Mouse (Mus musculus): ENCODE data around the gene Dkk2. TPM values are rescaled to one million over a fixed set of nuclear protein-coding genes. Genes with fewer than 3 reads are reported as not detected.

Gene Dkk2
- total and polyA plus RNA-seq, 3 experiments, result not detected

- H3K27ac ChIP-seq (ENCODE audit: control insufficient read depth, low read depth, low read length), result no peak overlapping the region
- H3K36me3 ChIP-seq (ENCODE audit: control insufficient read depth in 1 of 2, insufficient read depth in 2 of 2, low read length in 2 of 2), result no peaks in the 10 kb centered on the region
- H3K4me3 ChIP-seq (ENCODE audit: control insufficient read depth in 1 of 2, insufficient read depth in 1 of 2, low read depth in 2 of 2, low read length in 2 of 2), result no peak overlapping the region
- H3K27me3 ChIP-seq (ENCODE audit: control insufficient read depth in 1 of 2, insufficient read depth in 2 of 2, low read length in 2 of 2), result no peaks in the 10 kb centered on the region
- TF ChIP-seq GATA1 (IDR thresholded peaks at IDR 0.05; ENCODE audit: low read depth, low read length), result no peak
- no peak for TF ChIP-seq ZNF384 (IDR thresholded peaks at IDR 0.05; ENCODE audit: low read depth, low read length)
- TF ChIP-seq CHD1 (IDR thresholded peaks at IDR 0.05; ENCODE audit: low read depth, low read length), result no peak
- no peak for TF ChIP-seq SMC3 (IDR thresholded peaks at IDR 0.05; ENCODE audit: low read depth, low read length)
- no peak for TF ChIP-seq MAX (IDR thresholded peaks at IDR 0.05; ENCODE audit: low read length)
- TF ChIP-seq MEF2A (IDR thresholded peaks at IDR 0.05; ENCODE audit: extremely low read depth, insufficient replicate concordance, low read depth, low read length, poor library complexity, severe bottlenecking), result no peak
- TF ChIP-seq ZMIZ1 (IDR thresholded peaks at IDR 0.05; ENCODE audit: low read depth, low read length), result no peak
- TF ChIP-seq MYB (IDR thresholded peaks at IDR 0.05; ENCODE audit: low read depth, low read length), result no peak
- TF ChIP-seq SIN3A (IDR thresholded peaks at IDR 0.05; ENCODE audit: low read length), result no peak
- TF ChIP-seq JUND (IDR thresholded peaks at IDR 0.05; ENCODE audit: low read depth, low read length), result no peak
- no peaks in the 10 kb centered on the region for H3K9me3 ChIP-seq (replicated peaks; ENCODE audit: insufficient read depth, low read length)
- H3K9ac ChIP-seq (ENCODE audit: control insufficient read depth, low read depth, low read length, poor library complexity, severe bottlenecking), result no peak overlapping the region
- H3K79me2 ChIP-seq (ENCODE audit: control insufficient read depth, insufficient read depth, low read length, poor library complexity), result no peaks in the 10 kb centered on the region
- H3K4me1 ChIP-seq (ENCODE audit: control insufficient read depth in 1 of 2, insufficient read depth in 2 of 2, low read length in 2 of 2), result no peaks in the 10 kb centered on the region
- no peak for DNase-seq (ENCODE audit: low read depth, low spot score)
These were observed 15.7 kb downstream of the Dkk2 start for GRCm38 (mm10) chr3:132100746-132101145.

- Histone ChIP-seq H3K4me1 (ENCODE audit: control insufficient read depth in 1 of 2, insufficient read depth in 2 of 2, low read length in 2 of 2) (no peaks in the 10 kb centered on the region), H3K4me3 (ENCODE audit: control insufficient read depth in 1 of 2, insufficient read depth in 1 of 2, low read depth in 2 of 2, low read length in 2 of 2) (no peak overlapping the region), H3K79me2 (ENCODE audit: control insufficient read depth, insufficient read depth, low read length, poor library complexity) (no peaks in the 10 kb centered on the region), H3K9me3 (replicated peaks; ENCODE audit: insufficient read depth, low read length) (no peaks in the 10 kb centered on the region), H3K9ac (ENCODE audit: control insufficient read depth, low read depth, low read length, poor library complexity, severe bottlenecking) (no peak overlapping the region), H3K36me3 (ENCODE audit: control insufficient read depth in 1 of 2, insufficient read depth in 2 of 2, low read length in 2 of 2) (no peaks in the 10 kb centered on the region), H3K27ac (ENCODE audit: control insufficient read depth, low read depth, low read length) (no peak overlapping the region), H3K27me3 (ENCODE audit: control insufficient read depth in 1 of 2, insufficient read depth in 2 of 2, low read length in 2 of 2) (no peaks in the 10 kb centered on the region)
- TF ChIP-seq ZKSCAN1 (IDR thresholded peaks at IDR 0.05; ENCODE audit: low read depth, low read length) (no peak), RAD21 (IDR thresholded peaks at IDR 0.05; ENCODE audit: low read depth, low read length) (no peak)
- no peak for DNase-seq (ENCODE audit: low read depth, low spot score)
These were observed 17.9 kb downstream of the Dkk2 start for GRCm38 (mm10) chr3:132103020-132103419.

- Histone ChIP-seq H3K79me2 (ENCODE audit: control insufficient read depth, insufficient read depth, low read length, poor library complexity) (no peaks in the 10 kb centered on the region), H3K4me1 (ENCODE audit: control insufficient read depth in 1 of 2, insufficient read depth in 2 of 2, low read length in 2 of 2) (no peaks in the 10 kb centered on the region), H3K36me3 (ENCODE audit: control insufficient read depth in 1 of 2, insufficient read depth in 2 of 2, low read length in 2 of 2) (no peaks in the 10 kb centered on the region), H3K9me3 (replicated peaks; ENCODE audit: insufficient read depth, low read length) (no peaks in the 10 kb centered on the region), H3K9ac (ENCODE audit: control insufficient read depth, low read depth, low read length, poor library complexity, severe bottlenecking) (no peak overlapping the region), H3K4me3 (ENCODE audit: control insufficient read depth in 1 of 2, insufficient read depth in 1 of 2, low read depth in 2 of 2, low read length in 2 of 2) (no peak overlapping the region), H3K27ac (ENCODE audit: control insufficient read depth, low read depth, low read length) (no peak overlapping the region), H3K27me3 (ENCODE audit: control insufficient read depth in 1 of 2, insufficient read depth in 2 of 2, low read length in 2 of 2) (no peaks in the 10 kb centered on the region)
- TF ChIP-seq NRF1 (IDR thresholded peaks at IDR 0.05; ENCODE audit: insufficient read depth, low read depth, low read length, poor library complexity, severe bottlenecking) (no peak), TAL1 (IDR thresholded peaks at IDR 0.05; ENCODE audit: low read length) (no peak), JUND (IDR thresholded peaks at IDR 0.05; ENCODE audit: low read depth, low read length) (no peak), USF2 (IDR thresholded peaks at IDR 0.05; ENCODE audit: borderline replicate concordance in 1 of 2, insufficient read depth in 1 of 2, low read depth in 1 of 2, low read length in 2 of 2) (no peak), MEF2A (IDR thresholded peaks at IDR 0.05; ENCODE audit: extremely low read depth, insufficient replicate concordance, low read depth, low read length, poor library complexity, severe bottlenecking) (no peak), KAT2A (conservative IDR thresholded peaks at IDR 0.05; ENCODE audit: low read depth, low read length) (no peak), ELF1 (IDR thresholded peaks at IDR 0.05; ENCODE audit: low read depth, low read length) (no peak)
- DNase-seq (ENCODE audit: low read depth, low spot score), result no peak
These were observed 18.4 kb downstream of the Dkk2 start for GRCm38 (mm10) chr3:132103454-132103853.
